Mouse (Mus musculus): ENCODE results near the gene Slc19a2.
"Not testable (repeated sequence)": the region's sequence is repeated elsewhere in the genome, so short reads cannot be mapped to it uniquely, and the experiment has no call there.

Slc19a2 gene

DNA sequence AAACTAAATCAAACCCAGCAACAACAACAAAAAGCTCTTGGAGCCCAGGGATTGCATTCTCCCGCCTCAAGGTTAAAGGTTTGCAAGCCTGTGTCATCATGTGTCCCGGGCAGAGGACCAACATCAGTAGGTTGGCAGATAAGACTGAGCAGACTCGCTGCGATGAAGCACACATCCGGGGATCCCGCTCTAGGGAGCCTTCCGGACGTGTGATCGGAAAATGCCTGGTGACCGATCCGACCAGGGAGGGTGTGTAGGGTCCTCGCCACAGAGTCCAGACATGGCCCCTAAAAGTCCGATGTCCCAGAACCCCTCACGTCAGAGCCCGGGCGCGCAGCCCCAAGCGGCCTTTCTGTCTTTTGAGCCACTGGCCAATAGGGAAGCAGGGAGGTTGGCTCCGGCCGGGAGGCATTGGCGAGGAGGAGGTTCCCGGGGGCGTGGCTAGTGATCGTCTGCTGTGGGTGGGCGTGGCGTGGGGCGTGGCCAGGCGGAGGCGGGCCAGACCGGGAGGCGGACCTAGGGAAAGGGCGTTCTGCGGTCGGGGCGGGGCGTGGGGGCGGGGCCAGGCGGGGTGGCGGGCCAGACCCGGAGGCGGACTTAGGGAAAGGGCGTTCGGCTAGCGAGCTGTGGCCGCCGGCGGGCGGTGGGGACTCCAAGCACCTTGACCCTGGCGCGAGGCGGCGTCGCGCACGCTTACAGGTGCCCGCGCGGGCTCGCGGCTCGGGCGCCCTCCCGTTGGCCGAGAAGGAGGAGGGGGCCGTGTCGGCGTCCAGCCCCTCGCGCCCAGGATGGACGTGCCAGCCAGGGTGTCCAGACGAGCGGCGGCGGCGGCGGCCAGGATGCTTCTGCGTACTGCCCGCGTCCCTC is at the start of gene Slc19a2:
TSS of gene Slc19a2 (plus strand) at position 582 of the 867 bp plus-strand sequence.
- DNase-seq (ENCODE audit: low spot score) = peak; percentile 98

DNA sequence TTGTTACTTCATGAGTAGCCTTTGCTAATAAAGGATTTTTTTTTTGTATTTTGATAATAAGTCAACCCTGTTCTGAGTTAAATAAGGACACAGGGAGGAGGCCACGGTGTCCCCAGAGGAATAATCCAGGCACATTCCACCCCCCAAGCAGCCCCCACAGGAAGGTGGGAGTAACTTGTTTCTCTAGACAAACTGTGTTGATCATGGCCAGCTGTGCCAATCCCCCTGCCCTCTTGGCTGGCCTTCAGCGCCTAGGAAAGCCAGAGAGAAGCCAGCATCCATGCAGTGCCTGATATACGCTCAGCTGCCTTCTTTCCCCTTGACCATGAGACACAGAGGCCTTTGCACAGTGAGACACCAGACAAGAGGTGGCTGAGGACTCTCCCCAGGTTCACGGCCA is 49.3 kb upstream of the Slc19a2 start:
- no peak for DNase-seq (ENCODE audit: low spot score)

DNA sequence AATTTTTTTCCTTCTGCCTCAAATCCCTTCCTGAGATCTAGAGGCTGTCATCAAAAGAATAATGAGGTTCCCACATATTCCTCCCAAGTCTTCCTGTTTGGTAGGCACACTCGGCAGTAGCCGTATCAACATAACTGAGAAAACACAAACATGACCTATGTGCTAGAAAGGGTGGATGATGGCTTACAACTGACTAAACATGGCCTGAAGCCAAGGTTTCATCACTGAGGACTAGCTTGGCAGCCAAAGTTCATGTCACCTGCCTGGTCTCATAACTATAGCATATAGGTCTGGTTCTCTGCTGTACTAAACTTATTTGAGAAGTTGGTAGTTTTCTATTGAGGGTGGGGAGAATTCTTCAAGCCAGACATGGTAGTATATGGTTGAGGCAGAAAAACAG is 40.4 kb upstream of the Slc19a2 start:
- DNase-seq (ENCODE audit: low spot score) = no peak

DNA sequence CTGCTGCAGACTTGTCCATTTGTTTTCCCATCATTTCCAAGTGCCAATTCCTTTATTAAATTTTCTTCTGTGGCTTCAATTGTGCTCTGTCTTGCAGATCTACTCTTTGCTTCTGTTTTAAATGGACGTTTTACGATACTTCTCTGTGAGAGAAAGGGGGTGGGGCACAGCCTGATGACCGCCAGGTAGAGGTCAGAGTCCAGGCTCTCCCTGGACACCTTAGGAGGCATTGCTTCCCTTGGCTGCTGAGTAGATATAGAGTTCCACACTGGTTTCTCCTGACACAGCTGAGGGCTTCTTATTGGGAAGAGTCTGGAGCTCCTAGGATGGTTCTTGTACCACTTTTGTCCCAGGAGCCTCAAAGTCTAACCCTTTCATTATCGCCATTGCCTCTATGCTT is 37.9 kb upstream of the Slc19a2 start:
- no peak for DNase-seq (ENCODE audit: low spot score)

DNA sequence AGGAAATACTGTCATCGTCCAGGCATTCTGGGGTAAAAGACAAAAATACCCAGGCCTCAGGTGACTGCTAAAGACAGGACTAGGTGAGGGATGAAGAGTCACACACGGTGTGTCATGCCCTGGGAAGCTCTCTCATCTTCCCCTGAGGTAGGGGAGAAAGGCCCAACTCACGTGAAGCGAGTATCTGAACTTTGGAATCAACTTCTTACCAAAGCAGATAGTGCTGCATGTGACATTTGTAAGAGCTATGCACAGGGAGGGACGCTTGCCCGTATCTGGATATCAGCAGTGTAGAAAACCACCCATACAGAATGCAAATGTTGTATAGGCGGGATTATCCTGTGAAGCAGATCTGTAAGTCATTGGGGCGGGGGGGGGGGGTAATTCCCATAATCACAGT is 36.2 kb upstream of the Slc19a2 start:
- no peak for DNase-seq (ENCODE audit: low spot score)

DNA sequence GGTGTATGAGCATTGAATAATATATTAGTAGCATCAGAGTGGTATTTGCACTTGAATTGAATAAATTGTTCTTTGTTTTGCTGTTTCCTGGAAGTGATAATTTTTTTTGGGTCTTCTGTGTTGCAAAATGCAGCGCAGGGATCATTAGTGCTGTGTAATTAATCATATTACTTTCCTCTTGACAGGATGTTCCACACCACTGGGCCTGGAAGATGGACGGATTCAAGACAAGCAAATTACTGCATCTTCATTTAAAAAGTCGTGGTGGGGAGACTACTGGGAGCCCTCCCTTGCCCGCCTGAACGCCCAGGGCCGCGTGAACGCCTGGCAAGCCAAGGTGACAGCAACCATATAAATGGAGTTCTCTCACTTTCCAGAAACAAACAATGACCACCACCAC is 34.7 kb upstream of the Slc19a2 start:
- DNase-seq (ENCODE audit: low spot score) = no peak

DNA sequence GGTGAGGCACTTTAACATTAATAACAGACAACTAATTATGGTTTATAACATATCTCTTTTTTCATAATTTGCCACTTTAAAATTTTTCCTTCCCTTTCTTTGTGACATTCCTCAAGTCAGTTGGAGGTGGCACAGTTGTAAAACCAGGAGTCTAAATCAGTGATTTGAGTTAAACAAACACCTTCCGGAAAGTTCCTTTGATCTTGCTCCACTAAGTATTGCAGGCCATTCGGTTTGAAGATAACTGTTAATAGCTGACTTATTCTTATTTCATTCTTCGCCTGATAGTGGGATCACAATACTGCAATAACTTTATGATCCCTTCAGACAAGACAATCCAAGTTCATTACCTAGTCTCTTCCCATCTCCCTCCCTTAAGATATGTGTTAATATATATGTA is 33.7 kb upstream of the Slc19a2 start:
- no peak for DNase-seq (ENCODE audit: low spot score)

DNA sequence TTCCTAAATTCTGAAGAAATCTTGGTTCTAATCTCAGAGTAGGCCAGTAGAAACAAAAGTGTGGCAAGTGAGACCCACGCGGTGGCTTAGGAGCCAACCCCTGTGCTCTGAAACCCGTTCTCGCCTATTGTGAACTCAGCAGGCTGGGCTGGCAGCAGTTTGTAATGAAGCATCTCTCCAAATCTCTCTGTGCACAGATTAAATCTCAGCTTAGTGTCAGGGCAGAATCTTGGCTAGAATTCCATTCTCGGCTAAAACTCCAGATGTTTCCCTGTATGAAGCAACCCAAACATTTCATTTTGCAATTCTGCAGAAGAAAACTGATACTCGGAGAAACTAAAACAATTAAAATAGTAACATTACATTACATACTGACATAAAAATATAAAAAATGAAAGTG is 33.3 kb upstream of the Slc19a2 start:
- no peak for DNase-seq (ENCODE audit: low spot score)

DNA sequence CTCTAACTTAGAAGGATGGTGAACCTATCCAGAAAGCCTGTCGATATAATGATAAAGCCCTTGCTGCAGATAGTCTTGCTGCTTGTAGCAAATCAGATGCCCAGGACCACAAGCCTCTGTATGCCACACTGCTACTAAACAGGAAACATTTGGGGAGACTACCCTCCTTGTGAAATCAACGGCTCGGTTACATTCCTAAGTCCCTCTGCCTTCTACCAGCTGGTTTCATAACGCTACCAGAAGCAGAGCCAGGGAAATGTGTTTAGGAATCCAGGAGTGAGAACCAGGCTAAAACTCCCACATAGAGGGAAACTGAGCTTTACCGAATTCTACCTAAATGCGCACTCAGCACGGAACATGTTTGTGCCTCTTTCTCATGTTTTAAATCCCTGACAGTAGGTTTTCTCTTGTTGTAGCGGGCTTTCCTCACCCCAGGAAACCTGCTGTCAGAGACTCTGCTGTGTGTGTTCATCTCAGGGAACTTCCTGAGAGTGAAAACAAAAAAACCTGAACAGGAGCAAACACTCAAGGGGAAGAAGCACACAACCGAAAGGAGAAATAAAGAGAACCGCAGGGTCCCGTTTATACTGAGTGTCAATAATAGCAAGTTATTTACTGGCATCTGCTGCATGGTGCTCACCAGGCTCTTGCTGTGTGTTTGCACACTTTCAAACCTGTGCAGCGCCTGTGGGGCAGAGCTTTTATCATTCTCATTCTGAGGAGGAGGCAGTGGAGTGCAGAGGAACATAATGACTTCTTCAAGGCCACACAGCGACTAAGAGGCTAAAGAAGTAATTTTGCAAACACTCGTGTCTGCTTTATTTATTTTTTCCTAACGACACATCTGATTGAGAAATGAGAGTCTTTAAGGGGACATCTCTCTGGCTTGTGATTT is 30.8 kb upstream of the Slc19a2 start:
- no peak for DNase-seq (ENCODE audit: low spot score)

DNA sequence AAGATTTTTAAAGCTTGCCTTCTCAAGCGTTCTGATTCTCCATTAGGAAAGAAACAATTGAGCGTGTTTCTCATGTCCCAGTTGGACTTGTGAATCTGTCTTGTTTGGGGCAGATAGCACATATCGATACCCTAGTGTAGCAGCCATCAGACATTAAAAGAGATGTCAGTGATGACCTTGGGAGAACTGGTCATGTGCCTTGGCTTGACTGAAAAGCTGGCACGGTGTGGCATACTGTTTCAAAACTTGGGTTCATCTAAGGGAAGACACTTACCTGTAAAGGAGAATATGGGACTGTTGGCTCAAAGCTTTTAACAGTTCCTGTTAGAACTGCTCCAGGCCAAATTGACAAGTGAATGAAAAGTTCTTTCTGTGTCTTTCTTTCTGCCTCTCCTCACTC is 28.6 kb upstream of the Slc19a2 start:
- no peak for DNase-seq (ENCODE audit: low spot score)

DNA sequence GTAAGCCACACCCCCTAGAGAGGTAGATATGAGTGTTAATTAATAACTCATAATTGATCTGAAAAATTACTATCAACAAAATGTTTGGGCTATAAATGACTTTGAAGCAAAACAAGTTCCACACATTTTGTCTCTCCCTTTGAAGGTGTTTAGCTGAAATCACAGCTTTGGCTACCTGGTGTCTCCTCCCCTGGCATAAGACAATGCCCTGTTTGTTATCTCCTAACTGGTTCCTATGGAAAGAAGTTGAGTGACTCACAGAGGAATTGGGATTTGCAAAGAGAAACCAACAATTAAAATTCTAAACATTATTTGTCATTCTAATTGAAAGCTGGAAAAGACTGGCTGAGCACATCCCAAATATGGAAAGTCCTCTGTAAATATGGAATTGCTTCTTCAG is 25.8 kb upstream of the Slc19a2 start:
- no peak for DNase-seq (ENCODE audit: low spot score)

DNA sequence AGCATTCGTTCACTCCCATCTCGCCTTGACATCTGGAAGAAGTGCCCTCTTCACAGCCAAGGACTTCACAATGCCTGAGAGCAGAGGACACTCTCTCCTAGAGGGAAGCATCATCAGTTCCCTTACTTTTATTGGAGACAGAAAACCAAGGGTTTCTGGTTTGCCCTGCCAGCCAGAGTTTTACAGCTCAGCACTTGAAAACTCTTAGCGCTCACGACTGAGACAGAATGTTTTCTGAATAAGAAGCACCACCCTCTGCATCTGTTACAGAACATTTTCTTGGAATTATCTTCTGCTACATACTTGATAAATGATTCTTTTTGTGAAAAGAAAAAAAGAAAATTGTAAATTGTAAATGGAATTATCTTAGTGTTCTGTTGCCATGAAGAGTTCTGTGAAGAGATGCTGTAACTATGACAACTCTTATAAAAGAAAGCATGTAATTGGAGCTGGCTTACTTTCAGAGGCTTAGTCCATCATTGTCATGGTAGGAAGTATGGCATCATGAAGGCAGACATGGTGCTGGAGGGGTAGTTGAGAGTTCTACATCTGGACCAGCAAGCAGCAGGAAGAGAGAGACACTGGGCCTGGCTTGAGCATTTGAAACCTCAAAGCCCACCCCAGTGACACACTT is 16.8 kb upstream of the Slc19a2 start:
- DNase-seq (ENCODE audit: low spot score) = not testable (repeated sequence)

DNA sequence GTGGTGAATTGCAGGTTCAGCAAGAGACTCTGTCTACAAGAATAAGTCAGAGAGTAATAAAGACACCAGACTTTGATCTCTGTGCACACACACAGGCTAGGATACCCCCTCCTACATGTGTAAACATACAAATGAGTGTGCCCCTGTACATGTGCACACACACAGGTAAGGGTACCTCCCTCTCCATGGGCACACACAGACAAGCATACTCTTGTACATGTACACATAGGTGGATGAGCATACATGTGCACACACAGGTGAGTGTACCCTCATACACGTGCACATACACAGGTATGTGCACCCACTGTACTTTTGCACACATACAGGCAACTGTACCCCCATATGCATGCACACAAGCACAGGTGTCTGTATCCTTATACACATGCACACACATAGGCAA is 15.4 kb upstream of the Slc19a2 start:
- DNase-seq (ENCODE audit: low spot score) = no peak

DNA sequence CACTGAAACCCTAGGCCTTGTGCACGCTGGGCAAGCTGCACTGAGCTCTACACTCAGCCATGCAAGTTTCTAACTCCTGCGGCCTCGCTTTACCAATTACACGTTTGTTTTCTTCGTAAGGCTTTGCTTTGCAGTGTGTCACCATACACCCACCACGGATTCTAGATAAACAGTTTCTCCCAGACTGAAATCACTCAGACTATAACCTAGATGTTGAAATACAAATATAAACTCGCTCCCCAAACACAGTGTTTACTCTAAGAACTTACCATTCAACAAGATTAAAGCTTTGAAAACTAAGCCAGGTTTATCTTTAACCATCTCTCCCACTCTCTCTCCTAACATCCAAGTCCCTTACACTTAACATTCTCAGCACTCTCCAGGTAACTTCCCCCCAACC is 13.8 kb upstream of the Slc19a2 start:
- no peak for DNase-seq (ENCODE audit: low spot score)

DNA sequence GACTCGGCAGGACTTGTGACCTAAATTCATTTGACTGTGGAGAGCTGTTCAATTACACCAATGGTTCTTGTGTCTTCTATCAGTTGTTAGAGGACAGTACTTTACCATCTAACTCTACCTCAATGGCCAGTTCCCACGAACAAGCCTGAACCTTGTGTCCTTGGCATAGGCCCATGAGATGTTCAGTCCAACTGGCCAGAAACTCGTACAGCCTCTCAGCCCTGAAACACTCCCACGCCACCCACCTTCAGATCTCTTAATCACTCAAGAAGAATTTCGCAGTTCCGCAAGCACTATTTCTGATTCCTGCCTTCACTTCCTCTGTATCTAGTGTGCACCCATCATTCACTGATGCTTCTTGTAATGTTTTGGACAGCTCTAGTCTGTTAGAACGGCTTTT is 12.8 kb upstream of the Slc19a2 start:
- no peak for DNase-seq (ENCODE audit: low spot score)

DNA sequence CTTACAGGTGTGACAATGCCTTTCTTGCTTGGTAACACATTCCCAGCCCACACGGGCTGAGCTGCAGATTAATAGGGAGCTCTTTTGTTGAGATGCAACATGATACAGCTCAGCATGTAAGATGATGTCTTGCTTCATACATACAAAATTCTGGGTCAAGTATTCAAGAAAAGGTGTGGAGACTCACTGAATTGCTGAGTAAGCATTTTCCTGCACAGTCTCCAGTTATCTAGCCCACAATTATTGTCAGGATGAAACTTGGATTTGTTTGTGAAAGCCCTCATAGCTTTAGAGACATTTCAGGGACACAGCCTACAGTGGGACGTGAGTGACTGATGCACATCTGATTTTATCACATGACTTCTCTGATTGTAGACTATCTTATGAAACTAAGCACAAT is 7.4 kb upstream of the Slc19a2 start:
- no peak for DNase-seq (ENCODE audit: low spot score)

DNA sequence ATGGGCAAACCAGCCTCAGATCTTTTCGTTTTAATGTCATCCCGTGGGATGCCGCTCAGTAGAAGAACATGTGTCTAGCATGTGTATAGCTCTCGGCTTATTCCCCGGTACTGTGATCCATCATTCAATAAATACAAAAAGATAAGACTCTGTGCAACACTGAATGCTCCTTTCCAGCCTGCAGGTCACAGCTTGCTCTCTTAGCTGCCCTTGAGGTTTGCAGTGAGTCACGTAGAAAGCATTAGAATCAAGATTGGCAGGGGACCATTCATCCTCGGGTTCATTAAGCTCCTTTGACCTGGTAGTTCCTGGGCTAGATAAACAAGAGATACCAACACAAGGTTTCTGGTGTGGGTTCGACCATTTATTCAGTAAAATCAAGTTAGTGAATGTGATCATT is 6.0 kb upstream of the Slc19a2 start:
- no peak for DNase-seq (ENCODE audit: low spot score)

DNA sequence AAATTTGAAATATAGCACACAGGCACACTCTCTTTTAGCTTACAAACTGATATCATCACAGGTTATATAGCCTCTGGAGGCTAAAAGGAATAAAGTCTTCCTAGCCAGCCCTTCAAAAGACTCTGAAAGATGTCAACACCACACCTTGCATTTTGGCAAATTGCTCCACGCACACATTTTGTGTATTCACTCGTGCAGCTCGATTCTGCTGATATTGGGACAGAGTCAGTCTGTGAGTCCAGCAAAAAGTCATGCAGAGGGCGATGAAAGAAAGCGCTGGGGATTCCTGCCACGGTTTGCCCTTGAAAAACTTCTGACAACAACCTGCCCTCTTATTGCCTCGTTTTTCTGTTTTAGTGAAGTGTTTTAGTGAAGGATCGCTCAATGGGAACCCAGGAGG is 1.4 kb upstream of the Slc19a2 start:
- DNase-seq (ENCODE audit: low spot score) = no peak

DNA sequence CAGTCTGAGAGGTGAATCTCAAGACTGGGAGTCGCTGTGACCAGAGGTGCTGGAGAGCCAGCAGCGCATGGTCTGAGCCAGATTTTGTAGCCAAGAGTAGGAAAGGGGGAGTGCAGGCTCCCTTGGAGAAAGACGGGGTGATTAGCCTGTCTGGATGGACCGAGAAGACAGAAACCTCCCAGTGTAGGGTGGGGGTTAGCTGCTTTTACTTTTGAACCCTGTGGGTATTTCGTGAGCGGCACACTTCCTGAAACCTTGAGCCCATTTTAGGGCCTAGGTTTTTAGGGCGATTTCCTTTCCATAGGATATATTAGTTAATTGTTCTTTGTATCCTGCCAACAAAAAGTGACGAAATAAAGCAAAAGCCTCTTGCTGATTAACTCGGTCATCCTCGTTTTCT is 875 bp upstream of the Slc19a2 start:
- DNase-seq (ENCODE audit: low spot score) = no peak

DNA sequence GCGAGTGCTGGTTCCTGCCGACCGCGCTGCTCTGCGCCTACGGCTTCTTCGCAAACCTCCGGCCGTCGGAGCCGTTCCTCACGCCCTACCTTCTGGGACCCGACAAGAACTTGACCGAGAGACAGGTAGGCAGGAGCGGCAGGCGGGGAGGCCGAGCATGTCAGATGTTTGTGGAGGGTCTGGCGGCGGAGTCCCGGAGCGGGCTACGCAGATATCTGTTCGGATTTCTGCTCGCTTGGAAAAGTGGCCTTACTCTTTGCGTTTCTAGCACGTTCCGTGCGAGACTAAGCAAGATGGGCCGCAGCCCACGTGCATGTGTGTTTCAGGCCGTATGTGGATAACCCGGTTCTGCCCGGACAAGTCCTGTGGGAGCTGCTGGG is 476 bp downstream of the Slc19a2 start:
- DNase-seq (ENCODE audit: low spot score) = no peak

DNA sequence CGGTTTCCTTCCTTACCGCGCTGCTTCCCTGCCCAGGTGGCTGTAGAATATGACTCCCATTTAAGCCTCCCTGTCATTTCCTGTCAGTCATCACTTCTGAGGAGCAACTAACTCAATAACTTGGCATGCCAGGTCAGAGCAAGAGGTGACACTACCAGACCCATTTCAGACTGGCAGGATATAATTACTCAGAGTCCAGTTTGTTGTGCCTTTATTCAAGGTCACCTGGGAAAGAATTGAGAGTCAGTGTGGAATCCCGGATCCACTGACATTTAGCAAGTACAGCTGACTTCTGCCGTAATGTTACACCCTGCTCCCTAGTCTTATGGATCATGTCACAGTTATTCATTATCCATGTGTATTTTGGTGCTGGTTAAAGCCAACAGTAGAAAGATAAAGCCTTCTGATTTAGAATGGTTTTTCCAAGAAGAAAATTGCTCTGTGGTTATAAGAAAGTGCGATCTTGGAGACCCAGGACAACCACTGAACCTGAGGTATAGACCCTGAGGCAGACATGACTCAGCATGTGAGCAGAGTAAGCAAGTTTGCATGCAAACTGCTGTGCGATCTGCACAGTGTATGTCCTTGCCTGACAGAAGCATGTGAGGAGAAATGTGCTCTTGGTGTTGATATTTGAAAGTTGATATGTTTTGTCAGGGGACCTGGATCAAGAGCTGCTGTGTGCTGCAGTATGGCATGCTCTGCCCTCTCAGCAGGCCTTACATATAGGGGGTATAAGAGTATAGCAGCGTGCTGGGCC is 1.7 kb downstream of the Slc19a2 start:
- no peak for DNase-seq (ENCODE audit: low spot score)

DNA sequence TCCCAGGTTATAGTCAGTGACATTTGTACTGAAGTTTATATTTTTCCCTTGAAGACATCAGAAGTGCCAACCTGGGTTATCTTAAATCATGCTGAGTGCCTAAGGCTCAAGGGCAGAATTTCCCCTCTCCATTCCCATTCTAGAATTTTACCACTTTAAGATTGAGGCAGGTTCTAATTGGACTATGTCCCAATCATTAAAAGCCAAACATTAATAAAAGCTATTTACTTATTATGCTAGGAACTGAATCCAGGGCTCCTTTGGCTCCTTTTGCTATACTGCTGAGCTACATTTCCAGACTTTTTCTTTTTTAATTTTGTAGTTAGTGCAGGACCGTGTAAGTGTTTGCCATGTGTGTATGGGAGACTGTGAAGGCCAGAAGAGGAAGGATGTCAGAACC is 2.6 kb downstream of the Slc19a2 start:
- DNase-seq (ENCODE audit: low spot score) = no peak
